Mouse (Mus musculus) MEL (cell line): ENCODE data around the gene Glce. TPM values are rescaled to one million over a fixed set of nuclear protein-coding genes. Genes with fewer than 3 reads are reported as not detected.

Experiments used
- DNase-seq: peaks from one replicate; pipeline ENCODE4 v3.0.0; 2011; ENCODE audit warnings: low read depth, low spot score
- H3K27ac ChIP-seq: 2 replicates; pipeline ENCODE4 v1.5.1; 2012; ENCODE audit warnings: low read depth, mild to moderate bottlenecking, control low read depth, low read length, moderate library complexity; ENCODE audit not compliant: control insufficient read depth
- H3K27me3 ChIP-seq, 2 experiments: fragments of 150-350 bp in 1 of 2; sonication (generic) in 1 of 2; 2 replicates each; pipeline ENCODE4 v1.6.1; 2012; ENCODE audit warnings: low read length in 2 of 2, mild to moderate bottlenecking in 2 of 2, improper control_type of control experiment in 1 of 2, moderate library complexity in 1 of 2; ENCODE audit not compliant: insufficient read depth in 2 of 2, control insufficient read depth in 1 of 2
- H3K36me3 ChIP-seq, 2 experiments: 2 replicates each; pipeline ENCODE4 v1.6.1; 2012 to 2014; ENCODE audit warnings: low read length in 2 of 2, improper control_type of control experiment in 1 of 2, inconsistent platforms in 1 of 2, mild to moderate bottlenecking in 1 of 2; ENCODE audit not compliant: insufficient read depth in 2 of 2, control insufficient read depth in 1 of 2
- H3K4me1 ChIP-seq, 2 experiments: fragments of 150-350 bp in 1 of 2; sonication (generic) in 1 of 2; 2 replicates each; pipeline ENCODE4 v1.6.1; 2012; ENCODE audit warnings: low read length in 2 of 2, improper control_type of control experiment in 1 of 2, mild to moderate bottlenecking in 1 of 2; ENCODE audit not compliant: insufficient read depth in 2 of 2, control insufficient read depth in 1 of 2
- H3K4me3 ChIP-seq, 2 experiments: fragments of 150-350 bp in 1 of 2; sonication (generic) in 1 of 2; 2 replicates each; pipeline ENCODE4 v1.5.1; 2012; ENCODE audit warnings: low read depth in 2 of 2, low read length in 2 of 2, mild to moderate bottlenecking in 2 of 2, moderate library complexity in 2 of 2, control low read depth in 1 of 2, improper control_type of control experiment in 1 of 2; ENCODE audit not compliant: control insufficient read depth in 1 of 2, insufficient read depth in 1 of 2
- H3K79me2 ChIP-seq: 2 replicates; pipeline ENCODE4 v1.6.1; 2012; ENCODE audit warnings: mild to moderate bottlenecking, low read length, moderate library complexity; ENCODE audit not compliant: control insufficient read depth, poor library complexity, insufficient read depth
- H3K9ac ChIP-seq: 2 replicates; pipeline ENCODE4 v1.6.1; 2012; ENCODE audit warnings: low read depth, mild to moderate bottlenecking, control low read depth, low read length, moderate library complexity; ENCODE audit not compliant: control insufficient read depth, poor library complexity, severe bottlenecking
- H3K9me3 ChIP-seq: fragments of 150-350 bp; sonication (generic); replicated peaks from 2 replicates; pipeline ENCODE4 v1.6.1; 2012; ENCODE audit warnings: mild to moderate bottlenecking, low read length, improper control_type of control experiment, moderate library complexity; ENCODE audit not compliant: insufficient read depth
- BHLHE40 ChIP-seq: IDR thresholded peaks from 2 replicates; pipeline ENCODE4 v1.6.1; 2012; ENCODE audit warnings: low read depth, mild to moderate bottlenecking, inconsistent platforms, low read length, improper control_type of control experiment, borderline replicate concordance
- CHD1 ChIP-seq: IDR thresholded peaks from 2 replicates; pipeline ENCODE4 v1.6.1; 2012; ENCODE audit warnings: low read depth, mild to moderate bottlenecking, inconsistent platforms, low read length, improper control_type of control experiment
- CHD2 ChIP-seq: IDR thresholded peaks from 2 replicates; pipeline ENCODE4 v1.6.1; 2011; ENCODE audit warnings: low read length, improper control_type of control experiment
- CTCF ChIP-seq, 3 experiments: IDR thresholded peaks in 2 of 3; conservative IDR thresholded peaks in 1 of 3; 2 replicates each; pipeline ENCODE4 v1.5.1; 2011 to 2012; ENCODE audit warnings: low read length in 3 of 3, low read depth in 2 of 3, mild to moderate bottlenecking in 2 of 3, improper control_type of control experiment in 1 of 3, inconsistent platforms in 1 of 3, mixed read lengths in 1 of 3, moderate library complexity in 1 of 3; ENCODE audit not compliant: control insufficient read depth in 1 of 3, insufficient read depth in 1 of 3, poor library complexity in 1 of 3, severe bottlenecking in 1 of 3
- E2F4 ChIP-seq: IDR thresholded peaks from 2 replicates; pipeline ENCODE4 v1.6.1; 2011; ENCODE audit warnings: low read depth, low read length, improper control_type of control experiment, borderline replicate concordance
- ELF1 ChIP-seq: IDR thresholded peaks from 2 replicates; pipeline ENCODE4 v1.6.1; 2014; ENCODE audit warnings: low read depth, mild to moderate bottlenecking, inconsistent platforms, low read length, improper control_type of control experiment, moderate library complexity
- EP300 ChIP-seq, 2 experiments: IDR thresholded peaks; 2 replicates each; pipeline ENCODE4 v1.6.1; 2011; ENCODE audit warnings: improper control_type of control experiment in 2 of 2, low read length in 2 of 2, low read depth in 1 of 2, mild to moderate bottlenecking in 1 of 2
- ETS1 ChIP-seq: IDR thresholded peaks from 2 replicates; pipeline ENCODE4 v1.6.1; 2012; ENCODE audit warnings: low read depth, mild to moderate bottlenecking, inconsistent platforms, low read length, improper control_type of control experiment, moderate library complexity
- GABPA ChIP-seq: IDR thresholded peaks from 2 replicates; pipeline ENCODE4 v1.6.1; 2012; ENCODE audit warnings: low read depth, mild to moderate bottlenecking, inconsistent platforms, low read length, improper control_type of control experiment, moderate library complexity
- GATA1 ChIP-seq: IDR thresholded peaks from 2 replicates; pipeline ENCODE4 v1.6.1; 2011; ENCODE audit warnings: low read depth, low read length, improper control_type of control experiment
- KAT2A ChIP-seq: conservative IDR thresholded peaks from 2 replicates; pipeline ENCODE4 v1.6.1; 2012; ENCODE audit warnings: low read depth, low read length, improper control_type of control experiment, inconsistent platforms
- MAFK ChIP-seq: IDR thresholded peaks from 2 replicates; pipeline ENCODE4 v1.6.1; 2011; ENCODE audit warnings: low read depth, mild to moderate bottlenecking, low read length, improper control_type of control experiment, borderline replicate concordance
- MAZ ChIP-seq: IDR thresholded peaks from 2 replicates; pipeline ENCODE4 v1.6.1; 2012; ENCODE audit warnings: low read depth, mild to moderate bottlenecking, inconsistent platforms, low read length, improper control_type of control experiment
- MEF2A ChIP-seq: IDR thresholded peaks from 2 replicates; pipeline ENCODE4 v1.6.1; 2014; ENCODE audit warnings: low read depth, mild to moderate bottlenecking, inconsistent platforms, low read length, improper control_type of control experiment; ENCODE audit not compliant: poor library complexity, insufficient replicate concordance, severe bottlenecking; ENCODE audit errors: extremely low read depth
- MXI1 ChIP-seq: IDR thresholded peaks from 2 replicates; pipeline ENCODE4 v1.6.1; 2011; ENCODE audit warnings: mild to moderate bottlenecking, low read depth, low read length, improper control_type of control experiment
- MYC ChIP-seq: IDR thresholded peaks from 2 replicates; pipeline ENCODE4 v1.6.1; 2011; ENCODE audit warnings: low read depth, mild to moderate bottlenecking, low read length, improper control_type of control experiment, moderate library complexity
- NELFE ChIP-seq: IDR thresholded peaks from 2 replicates; pipeline ENCODE4 v1.6.1; 2011; ENCODE audit warnings: low read depth, low read length, improper control_type of control experiment
- NRF1 ChIP-seq: IDR thresholded peaks from 2 replicates; pipeline ENCODE4 v1.6.1; 2014; ENCODE audit warnings: low read depth, mild to moderate bottlenecking, inconsistent platforms, low read length, improper control_type of control experiment, moderate library complexity; ENCODE audit not compliant: poor library complexity, insufficient read depth, severe bottlenecking
- POLR2A ChIP-seq, 2 experiments: IDR thresholded peaks; 2 replicates each; pipeline ENCODE4 v1.6.1; 2011 to 2012; ENCODE audit warnings: low read length in 2 of 2, mild to moderate bottlenecking in 2 of 2, control low read depth in 1 of 2, improper control_type of control experiment in 1 of 2, low read depth in 1 of 2, moderate library complexity in 1 of 2; ENCODE audit not compliant: control insufficient read depth in 1 of 2, insufficient read depth in 1 of 2, poor library complexity in 1 of 2
- TAL1 ChIP-seq: IDR thresholded peaks from 2 replicates; pipeline ENCODE4 v1.6.1; 2012; ENCODE audit warnings: mild to moderate bottlenecking, inconsistent platforms, low read length, moderate library complexity, mixed read lengths
- TCF12 ChIP-seq: IDR thresholded peaks from 2 replicates; pipeline ENCODE4 v1.6.1; 2014; ENCODE audit warnings: low read depth, mild to moderate bottlenecking, inconsistent platforms, low read length, improper control_type of control experiment, moderate library complexity
- ZKSCAN1 ChIP-seq: IDR thresholded peaks from 2 replicates; pipeline ENCODE4 v1.6.1; 2012; ENCODE audit warnings: low read depth, mild to moderate bottlenecking, inconsistent platforms, low read length, improper control_type of control experiment, moderate library complexity
- polyA plus RNA-seq, 2 experiments: library from polyadenylated mRNA; stranded (reverse) in 1 of 2; unstranded in 1 of 2; fragments of >175 nt in 1 of 2; fragments of >200 nt in 1 of 2; gene quantifications; 2 replicates each; pipeline versions ENCODE4 v1.2.1 to v1.2.4; 2012; ENCODE audit warnings: low replicate concordance in 2 of 2, low read depth in 1 of 2; ENCODE audit not compliant: insufficient read length in 2 of 2, insufficient read depth in 1 of 2, missing spikeins in 1 of 2
- total RNA-seq: library from RNA; depleted of rRNA; stranded (reverse); fragments of 300-350 nt; gene quantifications from 2 replicates; pipeline ENCODE4 v1.2.3, GENCODE M21; 2012

Glce gene
- total and polyA plus RNA-seq, 3 experiments: 9.2 to 12.2 TPM; not detected in 1

DNA sequence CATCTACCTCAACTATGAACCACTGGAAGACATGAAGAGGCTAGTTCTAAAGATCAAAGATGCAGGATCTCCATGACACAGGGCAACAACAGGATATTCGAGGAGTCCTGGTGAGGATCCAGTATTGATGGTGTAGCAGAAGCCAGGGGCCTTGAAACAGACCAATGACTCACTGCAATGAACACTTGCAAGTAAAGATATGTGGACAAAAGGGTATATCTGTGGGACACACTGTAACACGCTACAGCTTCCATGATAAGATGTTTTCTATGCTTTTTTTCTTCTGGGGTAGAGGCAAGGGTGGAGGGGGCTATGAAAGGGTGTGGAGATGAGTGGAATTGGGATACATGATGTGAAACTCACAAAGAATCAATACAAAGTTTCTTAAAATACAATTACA lies 36.9 kb downstream of the Glce start:
- H3K27ac ChIP-seq: no peak overlapping the region
- peaks cover 7 to 25% of the 10 kb centered on the region in 2 experiments for H3K4me1 ChIP-seq
- TF ChIP-seq MXI1 (no peak), EP300 (IDR thresholded peaks at IDR 0.05; ENCODE audit: low read depth in 1 of 2, low read length in 2 of 2) (0 out of 4 replicates have a peak, but pooled peaks have one; percentile 30 to 38), E2F4 (no peak), BHLHE40 (no peak), ETS1 (no peak), CHD2 (no peak), MAZ (no peak), NELFE (no peak), CHD1 (no peak), MYC (no peak), ZKSCAN1 (no peak), GATA1 (0 out of 2 replicates have a peak, but pooled peaks have one; percentile 32), GABPA (no peak), TAL1 (peak; percentile 33), POLR2A (IDR thresholded peaks at IDR 0.05; ENCODE audit: control insufficient read depth in 1 of 2, insufficient read depth in 1 of 2, low read depth in 1 of 2, low read length in 2 of 2, poor library complexity in 1 of 2) (no peak), ELF1 (no peak), TCF12 (no peak), MEF2A (no peak), KAT2A (no peak)
- H3K36me3 ChIP-seq: peaks cover 0 to 29% of the 10 kb centered on the region in 2 experiments; a peak in 3 of 4 replicates
- peak; percentile 12 for DNase-seq
- H3K27me3 ChIP-seq: no peaks in the 10 kb centered on the region
- H3K79me2 ChIP-seq: no peaks in the 10 kb centered on the region
- H3K9me3 ChIP-seq: no peaks in the 10 kb centered on the region
- H3K4me3 ChIP-seq: no peak overlapping the region
- H3K9ac ChIP-seq: no peak overlapping the region

DNA sequence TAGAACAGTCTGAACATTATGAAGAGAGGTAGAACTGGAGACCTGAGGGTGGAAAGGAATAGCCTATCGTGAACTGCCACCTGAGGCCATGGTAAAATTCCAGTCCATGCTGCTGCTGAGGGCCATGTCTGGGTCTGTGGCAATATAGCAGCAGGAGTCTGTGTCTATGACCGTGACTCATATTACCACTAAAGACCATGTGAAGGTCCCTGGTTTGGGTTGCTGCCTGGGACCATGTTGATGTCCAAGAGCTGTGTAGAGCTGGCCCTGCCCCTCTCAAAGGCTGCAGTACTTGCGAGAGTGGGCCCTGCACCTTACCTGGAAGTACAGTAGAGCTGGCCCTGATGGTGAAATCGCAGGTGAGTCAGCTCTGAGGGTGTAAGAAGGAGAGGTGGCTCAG lies 37.6 kb downstream of the Glce start:
- H3K79me2 ChIP-seq: no peaks in the 10 kb centered on the region
- H3K36me3 ChIP-seq: peaks cover 0 to 29% of the 10 kb centered on the region in 2 experiments; a peak in 3 of 4 replicates
- no peaks in the 10 kb centered on the region for H3K27me3 ChIP-seq
- DNase-seq: no peak
- H3K4me3 ChIP-seq: no peak overlapping the region
- no peak overlapping the region; the same call in 1 of the 2 replicates for H3K27ac ChIP-seq
- H3K9ac ChIP-seq: no peak overlapping the region
- peaks cover 7 to 25% of the 10 kb centered on the region in 2 experiments for H3K4me1 ChIP-seq
- TF ChIP-seq EP300 (IDR thresholded peaks at IDR 0.05; ENCODE audit: low read depth in 1 of 2, low read length in 2 of 2) (no peak), NRF1 (no peak), ELF1 (no peak), MAFK (no peak), MYC (no peak), MAZ (no peak), CTCF (IDR thresholded peaks at IDR 0.05 in 2 of 3, conservative IDR thresholded peaks at IDR 0.05 in 1 of 3; ENCODE audit: control insufficient read depth in 1 of 3, insufficient read depth in 1 of 3, low read depth in 2 of 3, low read length in 3 of 3, poor library complexity in 1 of 3, severe bottlenecking in 1 of 3) (no peak), CHD1 (no peak)
- no peaks in the 10 kb centered on the region for H3K9me3 ChIP-seq
